Mouse (Mus musculus) brain, embryonic 14.5 days (tissue): Measurements from ENCODE around the gene Zfp456.
A peak's percentile ranks its signal among the peaks of the same experiment; 100 is the strongest.

Experiments used
- CTCF ChIP-seq: fragments of 200-500 bp; IDR thresholded peaks from 2 replicates; pipeline ENCODE4 v1.5.1; 2012; ENCODE audit warnings: inconsistent platforms, mild to moderate bottlenecking, moderate library complexity, borderline replicate concordance; ENCODE audit not compliant: insufficient read depth, insufficient read length; ENCODE audit errors: extremely low read depth
- POLR2A ChIP-seq: fragments of 200-500 bp; IDR thresholded peaks from 2 replicates; pipeline ENCODE4 v1.6.1; 2012; ENCODE audit warnings: mild to moderate bottlenecking, inconsistent platforms, borderline replicate concordance; ENCODE audit not compliant: poor library complexity, insufficient read depth, insufficient read length, severe bottlenecking; ENCODE audit errors: extremely low read depth

GRCm38 (mm10) chr13:67332019-67332724, 43.4 kb downstream of the Zfp456 start, which contains the start of gene Zfp595:
- TF ChIP-seq CTCF (peak; percentile 58; the same call in 1 of the 2 replicates), POLR2A (no peak)
